Mouse (Mus musculus): ENCODE data around the gene Tubb1. TPM values are rescaled to one million over a fixed set of nuclear protein-coding genes. Genes with fewer than 3 reads are reported as not detected.

Tubb1 gene
- polyA plus RNA-seq, 1 experiment from 2014 or later, result 6.7 TPM

GRCm38 (mm10) chr2:174453681-174454080, 3.2 kb downstream of the Tubb1 start:
- 70% methylated on average over 7 of the region's 7 CpGs for WGBS
- H3K36me3 ChIP-seq (ENCODE audit: control insufficient read depth, insufficient read depth, low read length), result no peaks in the 10 kb centered on the region
- H3K9me3 ChIP-seq (ENCODE audit: control insufficient read depth, low read length), result no peaks in the 10 kb centered on the region
- H3K4me2 ChIP-seq (ENCODE audit: low read depth, low read length), result no peak overlapping the region
- no peak overlapping the region for H3K27ac ChIP-seq (ENCODE audit: low read length)
- H3K27me3 ChIP-seq (ENCODE audit: control insufficient read depth, insufficient read depth, low read depth, low read length), result no peaks in the 10 kb centered on the region
- no peaks in the 10 kb centered on the region for H3K4me1 ChIP-seq (replicated peaks; ENCODE audit: control insufficient read depth, insufficient read depth, low read length)
- H3K4me3 ChIP-seq (ENCODE audit: low read length), result no peak overlapping the region
- peak; percentile 15; the same call in 1 of the 2 replicates for ATAC-seq (ENCODE audit: low read depth)
- H3K9ac ChIP-seq (ENCODE audit: low read length), result no peak overlapping the region

DNA sequence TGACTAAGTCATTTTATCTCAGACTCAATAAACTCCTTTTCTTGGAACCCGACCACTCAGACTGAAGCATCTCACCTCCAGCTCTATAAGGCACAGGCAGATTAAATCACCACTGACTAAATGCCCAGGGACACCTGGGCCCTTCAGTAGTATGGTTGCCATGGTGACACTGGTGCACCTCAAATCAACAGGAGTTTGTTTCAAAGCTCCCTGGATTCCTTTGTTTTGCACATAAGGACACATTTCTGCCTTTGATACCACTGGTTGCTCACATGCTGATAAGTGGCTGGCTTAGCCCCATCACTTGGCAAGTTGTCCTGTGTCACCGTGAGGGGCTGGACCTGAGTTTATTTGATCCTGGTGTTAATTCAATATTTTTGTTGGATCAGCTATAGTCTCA, 8.9 kb downstream of the Tubb1 start:
- H3K4me3 ChIP-seq (ENCODE audit: low read length), result no peak overlapping the region
- no peaks in the 10 kb centered on the region for H3K27me3 ChIP-seq (ENCODE audit: control insufficient read depth, insufficient read depth, low read depth, low read length)
- no peak for ATAC-seq (ENCODE audit: low read depth)
- H3K4me2 ChIP-seq (ENCODE audit: low read depth, low read length), result no peak overlapping the region
- H3K9ac ChIP-seq (ENCODE audit: low read length), result no peak overlapping the region
- H3K27ac ChIP-seq (ENCODE audit: low read length), result no peak overlapping the region
- 56% methylated on average over 2 of the region's 2 CpGs for WGBS
- H3K4me1 ChIP-seq (replicated peaks; ENCODE audit: control insufficient read depth, insufficient read depth, low read length), result peaks cover 6% of the 10 kb centered on the region
- H3K9me3 ChIP-seq (ENCODE audit: control insufficient read depth, low read length), result no peaks in the 10 kb centered on the region
- H3K36me3 ChIP-seq (ENCODE audit: control insufficient read depth, insufficient read depth, low read length), result peaks cover 21% of the 10 kb centered on the region

- 26% methylated on average over 10 of the region's 10 CpGs for WGBS
- Histone ChIP-seq H3K9ac (ENCODE audit: low read length) (peak overlapping the region; percentile 92), H3K4me3 (ENCODE audit: low read length) (peak overlapping the region; percentile 92), H3K4me2 (ENCODE audit: low read depth, low read length) (peak overlapping the region; percentile 99), H3K36me3 (ENCODE audit: control insufficient read depth, insufficient read depth, low read length) (peaks cover 35% of the 10 kb centered on the region), H3K27ac (ENCODE audit: low read length) (peak overlapping the region; percentile 58; the same call in 1 of the 2 replicates), H3K27me3 (ENCODE audit: control insufficient read depth, insufficient read depth, low read depth, low read length) (no peaks in the 10 kb centered on the region), H3K4me1 (replicated peaks; ENCODE audit: control insufficient read depth, insufficient read depth, low read length) (peaks cover 6% of the 10 kb centered on the region), H3K9me3 (ENCODE audit: control insufficient read depth, low read length) (no peaks in the 10 kb centered on the region)
- peak; percentile 37 for ATAC-seq (ENCODE audit: low read depth)
Measured at GRCm38 (mm10) chr2:174463370-174463769, 12.9 kb downstream of the Tubb1 start.

DNA sequence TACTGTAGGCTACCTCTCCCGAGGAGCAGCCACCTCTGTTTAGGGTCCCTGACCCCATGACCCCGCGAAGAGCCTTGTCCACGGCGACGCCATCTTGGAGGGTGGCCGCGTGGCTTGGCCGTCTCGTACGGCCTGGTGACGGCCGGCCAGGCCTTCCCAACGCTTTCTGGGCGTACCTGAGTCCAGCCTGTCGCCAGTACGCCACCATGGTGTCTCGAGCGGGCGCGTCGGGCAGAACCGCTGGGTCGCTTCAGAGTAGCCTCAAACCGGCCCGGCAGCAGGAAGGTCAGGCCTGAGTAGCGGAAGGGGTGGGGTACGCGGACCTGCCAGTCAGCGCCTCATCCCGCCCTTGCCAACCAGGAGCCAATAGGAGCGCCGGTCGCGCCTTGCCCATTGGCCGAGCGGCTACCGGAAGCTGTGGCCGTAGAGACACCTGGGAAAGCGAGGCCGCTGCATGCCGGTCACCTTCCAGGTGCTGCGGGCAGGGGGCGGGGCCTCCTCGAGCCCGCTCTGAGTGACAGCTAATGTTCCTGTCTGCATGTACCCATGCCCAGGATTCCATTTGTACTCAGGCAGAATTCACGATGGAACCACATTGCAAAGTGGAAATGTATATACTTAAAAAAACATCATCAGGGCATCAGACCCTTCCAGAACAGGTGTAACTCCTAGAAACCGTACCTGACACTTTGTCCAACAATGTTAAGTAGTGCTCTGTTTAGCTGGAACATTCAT, 13.5 kb downstream of the Tubb1 start, which contains the start of gene Atp5e:
Atp5e (minus strand) TSS at position 317 of the 735 bp plus-strand sequence.
- Histone ChIP-seq H3K4me2 (ENCODE audit: low read depth, low read length) (peak within 1 kb of the TSS; percentile 99), H3K27ac (ENCODE audit: low read length) (peak within 1 kb of the TSS; percentile 58; the same call in 1 of the 2 replicates), H3K4me1 (replicated peaks; ENCODE audit: control insufficient read depth, insufficient read depth, low read length) (peaks cover 6% of the 10 kb centered on the region), H3K36me3 (ENCODE audit: control insufficient read depth, insufficient read depth, low read length) (peaks cover 36% of the 10 kb centered on the region), H3K9me3 (ENCODE audit: control insufficient read depth, low read length) (no peaks in the 10 kb centered on the region), H3K4me3 (ENCODE audit: low read length) (peak within 1 kb of the TSS; percentile 92), H3K27me3 (ENCODE audit: control insufficient read depth, insufficient read depth, low read depth, low read length) (no peaks in the 10 kb centered on the region), H3K9ac (ENCODE audit: low read length) (peak within 1 kb of the TSS; percentile 92)
- ATAC-seq (ENCODE audit: low read depth), result peak; percentile 100
- WGBS, result 2% methylated on average over 48 of the region's 48 CpGs

DNA sequence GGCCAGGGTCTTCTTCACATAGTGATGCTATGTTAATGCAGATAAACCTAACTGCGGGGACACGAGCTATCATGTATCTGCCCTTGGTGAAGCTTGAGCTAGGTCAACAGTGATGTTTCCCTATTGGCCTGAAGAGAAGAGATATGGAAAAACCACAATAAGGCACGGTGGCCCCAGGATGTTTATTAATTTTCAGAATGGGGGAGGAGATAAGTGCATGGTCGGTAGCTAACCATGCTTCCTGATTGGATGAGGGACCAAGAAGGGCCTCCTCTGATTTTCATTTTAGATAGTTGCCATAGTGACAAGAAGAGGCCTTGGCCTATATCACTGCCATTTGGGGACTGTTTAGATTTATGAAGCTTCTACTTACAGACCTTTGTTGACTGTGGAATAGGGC, 19.8 kb downstream of the Tubb1 start:
- 49% methylated on average over 4 of the region's 4 CpGs for WGBS
- peaks cover 21% of the 10 kb centered on the region for H3K36me3 ChIP-seq (ENCODE audit: control insufficient read depth, insufficient read depth, low read length)
- no peak overlapping the region for H3K4me2 ChIP-seq (ENCODE audit: low read depth, low read length)
- peaks cover 14% of the 10 kb centered on the region for H3K4me1 ChIP-seq (replicated peaks; ENCODE audit: control insufficient read depth, insufficient read depth, low read length)
- no peak overlapping the region for H3K9ac ChIP-seq (ENCODE audit: low read length)
- H3K9me3 ChIP-seq (ENCODE audit: control insufficient read depth, low read length), result no peaks in the 10 kb centered on the region
- no peak overlapping the region for H3K27ac ChIP-seq (ENCODE audit: low read length)
- H3K4me3 ChIP-seq (ENCODE audit: low read length), result no peak overlapping the region
- no peaks in the 10 kb centered on the region for H3K27me3 ChIP-seq (ENCODE audit: control insufficient read depth, insufficient read depth, low read depth, low read length)
- no peak for ATAC-seq (ENCODE audit: low read depth)

- no peak for ATAC-seq (ENCODE audit: low read depth)
- no peak overlapping the region for H3K9ac ChIP-seq (ENCODE audit: low read length)
- H3K4me2 ChIP-seq (ENCODE audit: low read depth, low read length), result no peak overlapping the region
- no peaks in the 10 kb centered on the region for H3K9me3 ChIP-seq (ENCODE audit: control insufficient read depth, low read length)
- H3K27me3 ChIP-seq (ENCODE audit: control insufficient read depth, insufficient read depth, low read depth, low read length), result no peaks in the 10 kb centered on the region
- peaks cover 18% of the 10 kb centered on the region for H3K36me3 ChIP-seq (ENCODE audit: control insufficient read depth, insufficient read depth, low read length)
- H3K4me1 ChIP-seq (replicated peaks; ENCODE audit: control insufficient read depth, insufficient read depth, low read length), result peaks cover 14% of the 10 kb centered on the region
- H3K4me3 ChIP-seq (ENCODE audit: low read length), result no peak overlapping the region
- H3K27ac ChIP-seq (ENCODE audit: low read length), result no peak overlapping the region
- 90% methylated on average over 7 of the region's 7 CpGs for WGBS
Measured at GRCm38 (mm10) chr2:174470786-174471405, 20.4 kb downstream of the Tubb1 start.

- Histone ChIP-seq H3K36me3 (ENCODE audit: control insufficient read depth, insufficient read depth, low read length) (peaks cover 11% of the 10 kb centered on the region), H3K27ac (ENCODE audit: low read length) (peak overlapping the region; percentile 81), H3K27me3 (ENCODE audit: control insufficient read depth, insufficient read depth, low read depth, low read length) (no peaks in the 10 kb centered on the region), H3K4me2 (ENCODE audit: low read depth, low read length) (peak overlapping the region; percentile 87), H3K9me3 (ENCODE audit: control insufficient read depth, low read length) (no peaks in the 10 kb centered on the region), H3K9ac (ENCODE audit: low read length) (peak overlapping the region; percentile 92), H3K4me3 (ENCODE audit: low read length) (peak overlapping the region; percentile 88), H3K4me1 (replicated peaks; ENCODE audit: control insufficient read depth, insufficient read depth, low read length) (peaks cover 17% of the 10 kb centered on the region)
- ATAC-seq (ENCODE audit: low read depth), result peak; percentile 15; the same call in 1 of the 2 replicates
- 7% methylated on average over 30 of the region's 30 CpGs for WGBS
Measured at GRCm38 (mm10) chr2:174472407-174472806, 21.9 kb downstream of the Tubb1 start.

DNA sequence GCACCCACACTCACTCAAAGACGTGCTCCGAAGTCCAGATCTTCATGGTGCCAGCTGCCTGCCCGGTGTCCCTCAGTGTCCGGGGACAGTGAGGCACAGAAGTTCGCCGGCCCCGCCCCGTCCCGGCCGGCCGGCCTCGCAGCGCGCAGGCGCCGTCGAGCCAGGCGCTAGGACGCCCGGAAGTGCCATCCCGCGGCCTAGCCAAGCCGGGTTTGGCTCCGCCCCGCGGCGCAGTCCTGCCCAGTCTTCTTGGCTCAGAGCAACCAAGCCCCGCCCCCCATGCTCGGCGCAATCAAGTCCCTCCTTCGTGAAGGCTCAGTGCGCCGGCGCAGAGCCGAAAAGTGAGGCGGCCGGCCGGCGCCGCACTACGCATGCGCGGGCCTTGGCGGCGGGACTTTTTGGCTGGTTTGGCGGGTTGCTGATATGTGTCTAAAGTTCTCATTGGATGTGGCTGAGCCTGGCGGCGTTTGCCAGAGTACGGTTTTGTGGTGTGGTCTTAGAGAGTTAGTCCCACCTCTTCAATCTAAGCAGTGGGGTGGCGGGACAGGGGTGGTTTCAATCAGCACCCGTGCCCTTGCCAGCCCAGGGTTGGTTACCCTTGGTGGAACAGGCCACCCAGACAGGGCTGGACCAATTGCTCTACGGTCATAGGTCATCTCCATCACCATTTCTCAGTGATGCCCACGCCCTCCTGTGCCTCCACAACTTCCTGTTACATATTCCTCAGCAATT, 22.5 kb downstream of the Tubb1 start, which contains the start of gene Prelid3b:
Prelid3b (minus strand) TSS at position 264 of the 732 bp plus-strand sequence.
- peak; percentile 99 for ATAC-seq (ENCODE audit: low read depth)
- peak within 1 kb of the TSS; percentile 88 for H3K4me3 ChIP-seq (ENCODE audit: low read length)
- peak within 1 kb of the TSS; percentile 92 for H3K9ac ChIP-seq (ENCODE audit: low read length)
- H3K36me3 ChIP-seq (ENCODE audit: control insufficient read depth, insufficient read depth, low read length), result peaks cover 10% of the 10 kb centered on the region
- WGBS, result under 1% methylated on average over 53 of the region's 53 CpGs
- no peaks in the 10 kb centered on the region for H3K27me3 ChIP-seq (ENCODE audit: control insufficient read depth, insufficient read depth, low read depth, low read length)
- peak within 1 kb of the TSS; percentile 87 for H3K4me2 ChIP-seq (ENCODE audit: low read depth, low read length)
- H3K27ac ChIP-seq (ENCODE audit: low read length), result peak within 1 kb of the TSS; percentile 81
- H3K4me1 ChIP-seq (replicated peaks; ENCODE audit: control insufficient read depth, insufficient read depth, low read length), result peaks cover 18% of the 10 kb centered on the region
- no peaks in the 10 kb centered on the region for H3K9me3 ChIP-seq (ENCODE audit: control insufficient read depth, low read length)

- Histone ChIP-seq H3K4me2 (ENCODE audit: low read depth, low read length) (peak overlapping the region; percentile 81), H3K9ac (ENCODE audit: low read length) (peak overlapping the region; percentile 74), H3K4me1 (replicated peaks; ENCODE audit: control insufficient read depth, insufficient read depth, low read length) (peaks cover 18% of the 10 kb centered on the region), H3K4me3 (ENCODE audit: low read length) (peak overlapping the region; percentile 88), H3K27ac (ENCODE audit: low read length) (peak overlapping the region; percentile 81), H3K27me3 (ENCODE audit: control insufficient read depth, insufficient read depth, low read depth, low read length) (no peaks in the 10 kb centered on the region), H3K36me3 (ENCODE audit: control insufficient read depth, insufficient read depth, low read length) (peaks cover 7% of the 10 kb centered on the region), H3K9me3 (ENCODE audit: control insufficient read depth, low read length) (no peaks in the 10 kb centered on the region)
- ATAC-seq (ENCODE audit: low read depth), result no peak
- WGBS, result 62% methylated on average over 5 of the region's 5 CpGs
Measured at GRCm38 (mm10) chr2:174473550-174473927, 23.0 kb downstream of the Tubb1 start.

Measured in lung, embryonic 16.5 days (tissue).